Mouse (Mus musculus): Measurements from ENCODE around the gene OR5BS1P.

DNA sequence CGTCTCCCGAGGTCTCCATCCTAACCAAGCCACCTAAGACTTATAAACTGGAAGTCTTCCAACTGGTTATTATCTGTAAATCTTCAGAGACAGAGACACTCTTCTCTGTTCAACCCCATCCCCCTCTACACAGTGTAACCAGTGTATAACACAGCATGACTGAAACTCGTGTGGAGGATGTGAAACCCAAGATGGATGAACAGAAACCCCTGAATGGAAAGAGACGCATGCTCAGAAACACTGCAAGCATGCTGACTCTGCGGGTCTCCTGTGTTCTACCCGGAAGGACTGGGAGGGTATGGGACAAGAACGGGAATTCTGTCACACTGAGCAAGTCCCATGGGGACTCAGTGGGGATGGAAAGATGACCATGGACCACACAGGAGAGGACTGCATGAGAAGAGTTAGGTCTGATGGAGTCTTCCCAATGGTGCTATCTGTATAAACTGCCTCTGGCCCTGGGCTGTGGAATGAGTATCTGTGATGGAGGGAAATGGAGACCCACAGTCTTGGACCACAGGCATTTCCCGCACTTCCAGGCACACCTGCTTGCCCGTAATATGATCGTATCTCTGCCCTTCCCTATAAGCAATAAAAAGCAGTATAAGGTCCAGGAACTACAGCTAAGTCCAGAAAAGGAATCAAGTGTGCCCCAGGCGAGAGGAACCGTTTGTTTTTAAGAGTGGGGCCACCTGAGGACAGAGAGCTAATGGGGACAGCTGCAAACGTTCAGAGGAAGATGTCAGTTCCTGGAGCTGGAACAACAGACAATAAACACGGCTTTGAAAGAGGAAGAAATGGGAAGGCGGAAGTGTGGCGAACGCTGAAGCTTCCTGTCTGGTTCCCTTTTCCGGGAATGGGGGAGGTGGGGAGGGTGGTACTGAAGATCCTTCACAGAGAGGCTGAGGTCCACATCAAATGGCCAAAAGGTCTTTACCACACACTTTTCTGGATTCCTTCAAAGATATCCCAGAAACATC, 14.5 kb downstream of the OR5BS1P start:
- no peak for TF ChIP-seq CTCF (IDR thresholded peaks at IDR 0.05; ENCODE audit: control insufficient read depth, insufficient read depth, insufficient read length)
- TF ChIP-seq USF1 (IDR thresholded peaks at IDR 0.05; ENCODE audit: low read depth), result no peak
- TF ChIP-seq MYOD1 (IDR thresholded peaks at IDR 0.05; ENCODE audit: control insufficient read depth, insufficient read length, low read depth), result no peak
- no peak for TF ChIP-seq MAX (IDR thresholded peaks at IDR 0.05)
- TF ChIP-seq MYOG (IDR thresholded peaks at IDR 0.05; ENCODE audit: control insufficient read depth, extremely low read depth, insufficient read length), result no peak

Measured in C2C12 (cell line).